Mouse (Mus musculus) embryonic fibroblast, embryonic 13.5 days (primary cell): Measurements from ENCODE around the gene Ppp2r1b. TPM values are rescaled to one million over a fixed set of nuclear protein-coding genes. Genes with fewer than 3 reads are reported as not detected.
A peak's percentile ranks its signal among the peaks of the same experiment; 100 is the strongest.

Experiments
- H3K27ac ChIP-seq: 2 replicates; pipeline ENCODE4 v1.5.1; 2012; ENCODE audit warnings: low read length, control low read depth, inconsistent platforms; ENCODE audit not compliant: insufficient read depth
- H3K4me1 ChIP-seq: 2 replicates; pipeline ENCODE4 v1.6.1; 2011; ENCODE audit warnings: low read length; ENCODE audit not compliant: control insufficient read depth, insufficient read depth
- H3K4me3 ChIP-seq: 2 replicates; pipeline ENCODE4 v1.5.1; 2011; ENCODE audit warnings: mild to moderate bottlenecking, control low read depth, low read length; ENCODE audit not compliant: insufficient read depth
- CTCF ChIP-seq: IDR thresholded peaks from 2 replicates; pipeline ENCODE4 v1.5.1; 2011; ENCODE audit warnings: mild to moderate bottlenecking, control low read depth, low read length, moderate library complexity, borderline replicate concordance; ENCODE audit not compliant: insufficient read depth
- POLR2A ChIP-seq: IDR thresholded peaks from 2 replicates; pipeline ENCODE4 v1.6.1; 2011; ENCODE audit warnings: low read depth, mild to moderate bottlenecking, control low read depth, low read length, moderate library complexity
- polyA plus RNA-seq: library from polyadenylated mRNA; stranded (reverse); fragments of >200 nt; gene quantifications from 2 replicates; pipeline ENCODE4 v1.2.4, GENCODE M21; 2011; ENCODE audit warnings: low read depth; ENCODE audit not compliant: missing spikeins, insufficient read length

The Ppp2r1b gene
- polyA plus RNA-seq, 1 experiment, result 33.9 TPM

DNA sequence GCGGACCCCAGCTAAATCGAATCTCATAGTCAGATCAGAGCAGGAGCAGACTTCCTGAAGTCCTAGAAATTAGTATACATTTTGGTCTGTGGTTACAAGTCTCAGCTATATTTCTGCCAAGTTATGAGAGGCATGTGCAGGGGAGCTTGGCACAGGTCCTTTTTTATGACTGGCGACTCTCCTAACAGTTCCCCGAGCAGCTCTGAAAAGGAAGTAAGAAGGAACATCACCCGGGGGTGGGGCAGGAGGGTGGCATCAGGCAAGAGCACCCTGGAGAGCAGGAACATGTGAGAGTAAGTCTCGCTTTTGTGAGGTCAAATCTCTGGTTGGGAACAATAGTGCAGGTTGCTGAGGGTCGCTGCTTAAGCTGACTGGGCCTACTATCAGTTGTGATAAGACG is 5.6 kb downstream of the Ppp2r1b start:
- Histone ChIP-seq H3K4me3 (no peak overlapping the region), H3K4me1 (peaks cover 3% of the 10 kb centered on the region), H3K27ac (no peak overlapping the region)
- TF ChIP-seq CTCF (no peak), POLR2A (no peak)

DNA sequence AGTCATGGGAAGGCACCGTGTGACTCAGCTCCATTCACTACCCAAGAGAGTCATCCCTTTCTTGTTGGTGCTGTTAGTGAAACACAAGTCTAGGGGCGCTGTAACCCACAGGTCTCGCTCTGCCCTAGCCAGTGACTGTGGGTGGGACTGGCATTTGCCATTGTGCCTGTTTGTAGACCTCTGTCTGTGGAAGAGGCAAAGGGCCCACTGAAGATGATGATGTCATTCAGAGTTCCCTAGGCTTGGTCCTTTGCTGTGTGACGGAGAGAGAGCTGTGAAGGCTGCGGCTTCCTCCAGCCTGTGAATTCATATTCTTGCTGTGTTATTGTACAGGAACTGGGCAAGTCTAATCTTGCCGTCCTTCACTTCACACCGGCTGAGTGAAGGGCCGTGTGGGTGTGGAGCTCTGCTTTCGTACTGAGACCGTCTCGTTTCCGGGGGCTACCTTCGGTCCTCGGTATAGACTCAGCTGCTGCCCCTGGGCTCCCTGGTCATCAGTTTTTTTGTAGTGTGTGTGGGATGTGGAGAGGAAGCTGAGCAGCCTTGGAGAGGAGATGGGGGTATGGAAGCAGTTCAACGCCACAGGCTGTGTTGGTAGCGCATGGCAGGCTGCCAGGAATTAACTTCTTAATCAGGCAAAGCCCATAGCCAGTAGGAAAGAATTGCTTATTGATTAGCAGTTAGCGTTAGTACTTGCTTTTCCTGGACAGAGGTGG is 7.7 kb downstream of the Ppp2r1b start:
- TF ChIP-seq CTCF (no peak), POLR2A (no peak)
- no peak overlapping the region for H3K27ac ChIP-seq
- no peak overlapping the region for H3K4me3 ChIP-seq
- peaks cover 6% of the 10 kb centered on the region for H3K4me1 ChIP-seq

DNA sequence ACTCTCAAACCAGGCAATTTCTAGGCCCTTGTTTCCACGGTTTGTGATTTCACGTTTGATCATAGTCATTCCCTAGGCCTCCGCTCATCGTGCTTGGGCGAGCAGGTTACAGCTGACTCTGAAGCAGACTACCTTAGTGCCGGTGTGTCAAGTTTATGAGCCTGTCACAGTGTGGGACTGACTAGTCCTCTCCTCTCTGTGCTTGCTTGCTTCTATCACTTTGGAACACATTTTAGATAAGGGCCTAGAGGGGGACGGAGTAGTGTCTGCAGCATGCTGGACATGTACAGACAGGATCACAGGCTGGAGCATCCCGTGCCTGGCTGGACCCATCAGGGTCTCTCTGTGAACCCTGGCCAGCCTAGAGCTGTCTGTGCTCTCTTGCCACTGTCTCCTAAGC is 9.3 kb downstream of the Ppp2r1b start:
- Histone ChIP-seq H3K27ac (no peak overlapping the region), H3K4me3 (no peak overlapping the region), H3K4me1 (peaks cover 9% of the 10 kb centered on the region)
- TF ChIP-seq POLR2A (no peak), CTCF (no peak)

DNA sequence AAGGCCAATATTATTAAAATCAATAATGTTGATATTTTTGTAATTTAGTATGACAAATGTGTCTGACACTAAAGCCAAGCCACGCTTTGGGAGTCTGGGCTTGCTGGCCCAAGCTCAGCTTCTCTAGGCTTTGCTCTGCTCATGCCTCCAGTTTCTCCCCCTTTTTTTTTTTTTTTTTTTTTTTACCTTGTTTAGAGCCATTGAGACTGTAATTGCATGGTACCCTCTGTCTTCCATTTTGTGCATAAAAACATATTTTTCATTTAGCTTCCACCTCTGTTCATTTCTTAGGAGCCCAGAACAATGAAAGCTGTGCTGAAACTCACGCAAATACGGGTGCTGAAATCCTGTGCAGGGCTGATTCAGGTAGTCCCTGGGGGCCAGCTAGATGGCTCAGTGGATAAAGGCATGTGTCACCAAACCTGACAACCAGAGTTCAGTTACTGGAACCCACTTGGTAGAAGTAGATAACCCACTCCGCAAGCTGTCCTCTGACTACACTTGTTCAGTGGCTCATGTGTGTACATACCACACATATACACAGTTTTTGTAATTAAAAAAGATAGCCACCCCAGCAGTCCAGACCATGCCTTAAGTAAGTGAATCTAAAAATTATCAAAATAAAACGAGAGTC is 10.1 kb downstream of the Ppp2r1b start:
- TF ChIP-seq POLR2A (no peak), CTCF (no peak)
- no peak overlapping the region for H3K27ac ChIP-seq
- no peak overlapping the region for H3K4me3 ChIP-seq

DNA sequence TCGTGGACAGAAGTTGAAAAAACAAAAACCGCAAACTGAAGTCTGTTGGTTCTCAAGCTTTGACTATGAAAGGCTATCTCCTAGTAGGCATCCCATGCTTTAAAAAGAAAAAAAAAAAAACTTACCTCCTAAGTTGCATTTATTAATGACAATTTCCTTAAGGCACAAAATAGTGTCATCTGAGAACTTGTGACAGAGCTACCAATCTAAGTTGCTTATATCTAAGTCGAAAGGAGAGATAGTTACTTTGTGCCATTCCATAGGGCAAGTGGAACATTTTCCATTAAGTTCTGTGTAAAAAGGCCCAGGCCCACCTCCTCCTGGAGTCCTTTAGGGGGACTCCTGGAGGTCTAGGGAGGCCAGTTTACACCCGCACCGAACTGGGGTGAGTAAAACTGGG is 10.7 kb downstream of the Ppp2r1b start:
- TF ChIP-seq POLR2A, result no peak
- TF ChIP-seq CTCF, result no peak
- Histone ChIP-seq H3K4me1 (peaks cover 6% of the 10 kb centered on the region), H3K4me3 (no peak overlapping the region), H3K27ac (peak overlapping the region; percentile 34; the same call in 1 of the 2 replicates)

More for the DNA sequence above, 10.1 kb downstream of the Ppp2r1b start:
- peaks cover 9% of the 10 kb centered on the region for H3K4me1 ChIP-seq

DNA sequence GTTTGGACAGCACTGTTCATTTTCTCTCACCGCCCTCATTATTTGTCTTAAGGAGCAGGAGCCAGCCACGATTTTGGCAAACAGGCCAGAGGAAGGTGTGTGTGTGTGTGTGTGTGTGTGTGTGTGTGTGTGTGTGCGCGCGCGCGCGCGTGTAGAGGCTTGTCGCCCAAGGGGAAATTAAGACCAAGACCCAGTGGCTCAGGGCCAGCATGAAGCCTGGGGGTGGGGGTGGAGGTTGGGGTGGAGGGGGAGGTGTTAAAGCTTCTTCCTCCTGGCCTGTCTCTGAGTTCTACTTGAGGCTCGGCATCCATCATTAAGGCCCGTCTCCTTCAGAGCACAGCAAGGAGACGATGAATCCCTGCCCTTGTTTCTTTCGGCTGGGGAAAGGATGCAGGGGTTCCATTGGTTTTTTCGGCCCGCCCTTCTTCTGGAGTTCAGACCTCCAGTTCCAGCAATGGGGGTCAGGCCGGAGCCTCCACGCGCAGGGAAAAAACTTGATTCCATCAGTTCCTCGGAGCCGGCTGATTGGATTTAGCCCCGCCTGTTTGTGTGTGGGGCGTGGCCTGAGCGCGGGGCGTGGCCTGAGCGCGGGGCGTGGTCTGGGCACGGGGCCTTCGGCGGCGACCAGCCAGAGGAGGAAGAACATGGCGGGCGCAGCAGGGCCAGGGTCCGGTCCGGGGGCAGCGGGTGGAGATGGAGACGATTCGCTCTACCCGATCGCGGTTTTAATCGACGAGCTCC is 11.4 kb downstream of the Ppp2r1b start:
- Histone ChIP-seq H3K4me3 (peak overlapping the region; percentile 86), H3K27ac (peak overlapping the region; percentile 71), H3K4me1 (peaks cover 6% of the 10 kb centered on the region)
- no peak for TF ChIP-seq CTCF
- peak; percentile 86 for TF ChIP-seq POLR2A

DNA sequence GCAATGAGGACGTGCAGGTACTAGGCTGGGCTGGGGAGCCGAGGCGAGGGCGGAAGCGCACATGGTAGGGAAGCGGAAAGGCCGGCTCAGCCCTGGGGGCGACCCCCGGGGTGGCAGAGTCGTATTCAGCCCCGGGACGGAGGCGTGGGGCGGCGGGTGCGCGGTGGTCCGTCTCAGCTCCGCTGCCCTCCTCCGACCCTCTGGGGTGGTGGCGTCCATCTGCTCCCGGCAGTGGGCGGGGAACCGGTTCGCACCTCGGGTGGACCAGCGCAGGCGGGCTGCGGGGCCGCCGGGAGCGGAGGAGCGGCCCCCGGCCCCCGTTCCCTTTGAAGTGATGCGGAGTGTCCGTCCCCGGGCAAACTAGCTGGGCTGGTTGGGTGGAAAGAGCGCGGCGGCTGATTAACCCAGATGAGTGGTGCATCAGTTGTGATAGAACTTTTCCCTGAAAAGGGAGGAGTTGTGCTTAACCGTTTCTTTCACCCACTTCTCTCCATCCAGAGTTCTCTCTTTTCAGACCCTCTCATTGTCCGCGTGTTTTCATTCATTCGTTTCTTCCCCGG is 12.1 kb downstream of the Ppp2r1b start:
- H3K27ac ChIP-seq, result peak overlapping the region; percentile 30; the same call in 1 of the 2 replicates
- H3K4me1 ChIP-seq, result peaks cover 6% of the 10 kb centered on the region
- TF ChIP-seq POLR2A (no peak), CTCF (no peak)
- peak overlapping the region; percentile 86 for H3K4me3 ChIP-seq

DNA sequence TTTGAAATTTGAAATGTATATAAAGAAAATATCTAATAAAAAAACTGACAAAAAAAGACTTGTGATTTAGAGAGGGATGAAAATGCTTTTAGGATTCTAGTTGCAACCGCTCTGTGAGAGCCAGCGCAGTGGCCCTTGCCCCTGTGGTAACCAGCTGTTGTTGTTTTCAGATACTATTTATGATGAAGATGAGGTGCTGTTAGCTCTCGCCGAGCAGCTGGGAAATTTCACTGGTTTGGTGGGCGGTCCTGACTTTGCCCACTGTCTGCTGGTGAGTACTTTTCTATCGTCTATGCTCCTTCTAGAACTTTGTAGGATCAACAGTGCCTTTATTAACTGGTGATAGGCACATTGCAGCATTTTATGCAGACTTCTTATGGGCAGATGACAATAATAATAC is 13.6 kb downstream of the Ppp2r1b start:
- no peak overlapping the region for H3K27ac ChIP-seq
- TF ChIP-seq POLR2A (no peak), CTCF (no peak)

DNA sequence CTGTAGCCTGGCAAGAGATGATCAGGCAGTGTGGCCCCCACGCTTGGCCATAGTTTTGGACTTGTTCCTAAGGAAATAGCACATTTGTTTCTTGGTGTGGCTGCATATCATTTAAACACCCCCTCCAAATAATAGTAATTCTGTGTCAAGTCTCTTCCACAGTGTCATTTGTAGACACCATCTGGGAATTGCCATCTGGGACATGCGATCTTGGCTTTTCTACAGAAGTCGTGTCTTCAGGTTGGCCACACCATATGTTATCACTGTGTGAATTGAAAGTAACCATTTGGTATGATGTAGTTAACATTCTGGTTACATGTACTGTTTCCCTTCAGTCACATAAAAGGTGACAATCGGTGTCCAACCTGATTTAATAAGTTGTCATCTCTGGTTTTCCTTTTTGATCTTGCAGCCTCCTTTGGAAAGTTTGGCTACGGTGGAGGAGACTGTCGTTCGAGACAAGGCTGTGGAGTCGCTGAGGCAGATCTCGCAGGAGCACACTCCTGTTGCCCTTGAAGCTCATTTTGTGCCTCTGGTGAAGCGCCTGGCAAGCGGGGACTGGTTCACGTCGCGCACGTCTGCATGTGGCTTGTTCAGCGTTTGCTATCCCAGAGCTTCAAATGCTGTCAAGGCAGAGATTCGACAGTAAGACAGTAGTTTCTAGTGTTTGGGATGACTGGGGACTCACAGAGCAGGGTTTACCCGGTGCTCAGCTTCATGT is 16.2 kb downstream of the Ppp2r1b start:
- Histone ChIP-seq H3K4me3 (no peak overlapping the region), H3K27ac (no peak overlapping the region), H3K4me1 (peaks cover 2% of the 10 kb centered on the region; the same call in 1 of the 2 replicates)
- no peak for TF ChIP-seq CTCF
- TF ChIP-seq POLR2A, result no peak

More for the DNA sequence above, 13.6 kb downstream of the Ppp2r1b start:
- Histone ChIP-seq H3K4me3 (no peak overlapping the region), H3K4me1 (peaks cover 6% of the 10 kb centered on the region)
